Mouse (Mus musculus): Measurements from ENCODE around the gene Fchsd2.

Gene Fchsd2

GRCm38 (mm10) chr7:101074170-101074767 is 18.4 kb upstream of the Fchsd2 start:
- no peak for DNase-seq

GRCm38 (mm10) chr7:101083562-101084166 is 9.0 kb upstream of the Fchsd2 start:
- DNase-seq = no peak

- no peak for DNase-seq
These were observed 7.7 kb upstream of the Fchsd2 start for GRCm38 (mm10) chr7:101084816-101085456.

GRCm38 (mm10) chr7:101085779-101086178 is 6.9 kb upstream of the Fchsd2 start:
- no peak for DNase-seq

- no peak for DNase-seq
These were observed 4.0 kb upstream of the Fchsd2 start for GRCm38 (mm10) chr7:101088687-101089086.

- DNase-seq = no peak
These were observed 3.4 kb upstream of the Fchsd2 start for GRCm38 (mm10) chr7:101089242-101089641.

- DNase-seq = no peak
These were observed 568 bp downstream of the Fchsd2 start for GRCm38 (mm10) chr7:101093231-101093630.

GRCm38 (mm10) chr7:101094746-101095145 is 2.1 kb downstream of the Fchsd2 start:
- DNase-seq = no peak

- DNase-seq = peak; percentile 35 to 40
These were observed 2.9 kb downstream of the Fchsd2 start for GRCm38 (mm10) chr7:101095560-101095959.

GRCm38 (mm10) chr7:101096576-101096975 is 3.9 kb downstream of the Fchsd2 start:
- DNase-seq = no peak

- no peak for DNase-seq
These were observed 4.4 kb downstream of the Fchsd2 start for GRCm38 (mm10) chr7:101097084-101097483.

GRCm38 (mm10) chr7:101099981-101100380 is 7.3 kb downstream of the Fchsd2 start:
- DNase-seq = no peak

GRCm38 (mm10) chr7:101101156-101101691 is 8.6 kb downstream of the Fchsd2 start:
- peak; percentile 84 to 88 for DNase-seq

GRCm38 (mm10) chr7:101106666-101107065 is 14.0 kb downstream of the Fchsd2 start:
- DNase-seq = no peak

- DNase-seq = peak in 1 of 2 experiments; percentile 28
These were observed 14.6 kb downstream of the Fchsd2 start for GRCm38 (mm10) chr7:101107073-101107810.

- peak; percentile 98 for DNase-seq
These were observed 15.4 kb downstream of the Fchsd2 start for GRCm38 (mm10) chr7:101107968-101108652.

- DNase-seq = peak in 1 of 2 experiments; percentile 80
These were observed 16.0 kb downstream of the Fchsd2 start for GRCm38 (mm10) chr7:101108653-101109005.

GRCm38 (mm10) chr7:101109006-101109855 is 16.6 kb downstream of the Fchsd2 start:
- DNase-seq = peak; percentile 76

GRCm38 (mm10) chr7:101109856-101110350 is 17.2 kb downstream of the Fchsd2 start:
- peak; percentile 70 to 76 for DNase-seq

- DNase-seq = no peak
These were observed 20.7 kb downstream of the Fchsd2 start for GRCm38 (mm10) chr7:101113410-101113809.

- DNase-seq = no peak
These were observed 21.7 kb downstream of the Fchsd2 start for GRCm38 (mm10) chr7:101114328-101114727.

Measured in cerebellum, postnatal 10 days (tissue).